Mouse (Mus musculus) urinary bladder, postnatal 36 days (tissue): ENCODE results near the gene Ebp.
A peak's percentile ranks its signal among the peaks of the same experiment; 100 is the strongest.

ENCODE experiments used
- DNase-seq, 2 experiments: peaks; one replicate each; pipeline ENCODE4 v3.0.0; 2022; ENCODE audit warnings: low spot score in 2 of 2, mixed read lengths in 1 of 2

Ebp gene

GRCm38 (mm10) chrX:8192126-8192639 lies 1.1 kb downstream of the Ebp start:
- DNase-seq = no peak

GRCm38 (mm10) chrX:8182871-8183540 lies 10.3 kb downstream of the Ebp start:
- DNase-seq = no peak

- DNase-seq = no peak
Measured at GRCm38 (mm10) chrX:8179646-8180045, 13.7 kb downstream of the Ebp start.

GRCm38 (mm10) chrX:8178871-8179270 lies 14.4 kb downstream of the Ebp start:
- no peak for DNase-seq

- peak; percentile 77 to 86 for DNase-seq
Measured at GRCm38 (mm10) chrX:8175504-8176385, 17.6 kb downstream of the Ebp start, which contains the start of gene Tbc1d25. Gene Tbc1d25 (minus strand): TSS chrX:8176181.

- no peak for DNase-seq
Measured at GRCm38 (mm10) chrX:8175169-8175503, 18.2 kb downstream of the Ebp start.

GRCm38 (mm10) chrX:8167716-8168647 lies 25.3 kb downstream of the Ebp start:
- no peak for DNase-seq

GRCm38 (mm10) chrX:8164471-8164870 lies 28.8 kb downstream of the Ebp start:
- no peak for DNase-seq

- DNase-seq = no peak
Measured at GRCm38 (mm10) chrX:8163076-8163475, 30.2 kb downstream of the Ebp start.

- DNase-seq = peak; percentile 70 to 85
Measured at GRCm38 (mm10) chrX:8145153-8145991, 47.9 kb downstream of the Ebp start, which contains the start of gene Rbm3. Gene Rbm3 (minus strand): TSS chrX:8145880.

GRCm38 (mm10) chrX:8143750-8144149 lies 49.6 kb downstream of the Ebp start:
- no peak for DNase-seq

- no peak for DNase-seq
Measured at GRCm38 (mm10) chrX:8142948-8143347, 50.4 kb downstream of the Ebp start.

GRCm38 (mm10) chrX:8141058-8141457 lies 52.3 kb downstream of the Ebp start:
- no peak for DNase-seq

- no peak for DNase-seq
Measured at GRCm38 (mm10) chrX:8140446-8140845, 52.9 kb downstream of the Ebp start.

- DNase-seq = no peak
Measured at GRCm38 (mm10) chrX:8139480-8139879, 53.8 kb downstream of the Ebp start.

GRCm38 (mm10) chrX:8135886-8136285 lies 57.4 kb downstream of the Ebp start:
- DNase-seq = no peak
